Mouse (Mus musculus) ES-Bruce4 (cell line): ENCODE measurements around the gene Pard3. TPM values are rescaled to one million over a fixed set of nuclear protein-coding genes. Genes with fewer than 3 reads are reported as not detected.

Experiments used
- H3K27ac ChIP-seq: 2 replicates; pipeline ENCODE4 v1.5.1; 2012; ENCODE audit warnings: low read length, inconsistent platforms; ENCODE audit not compliant: insufficient read depth
- H3K27me3 ChIP-seq: 2 replicates; pipeline ENCODE4 v1.6.1; 2012; ENCODE audit warnings: mild to moderate bottlenecking, low read length, inconsistent platforms; ENCODE audit not compliant: control insufficient read depth, poor library complexity, insufficient read depth, severe bottlenecking
- H3K36me3 ChIP-seq: 2 replicates; pipeline ENCODE4 v1.6.1; 2012; ENCODE audit warnings: inconsistent platforms, mild to moderate bottlenecking, low read length, moderate library complexity; ENCODE audit not compliant: control insufficient read depth, poor library complexity, insufficient read depth, severe bottlenecking
- H3K4me1 ChIP-seq: one replicate; pipeline ENCODE4 v1.8.1; 2011; ENCODE audit warnings: low read length; ENCODE audit not compliant: control insufficient read depth, insufficient read depth
- H3K4me3 ChIP-seq: 2 replicates; pipeline ENCODE4 v1.5.1; 2011; ENCODE audit warnings: low read depth, mild to moderate bottlenecking, low read length
- H3K9ac ChIP-seq: 2 replicates; pipeline ENCODE4 v1.6.1; 2012; ENCODE audit warnings: low read depth, mild to moderate bottlenecking, inconsistent platforms; ENCODE audit not compliant: poor library complexity, severe bottlenecking
- H3K9me3 ChIP-seq: replicated peaks from 2 replicates; pipeline ENCODE4 v1.6.1; 2012; ENCODE audit warnings: mild to moderate bottlenecking, low read length, inconsistent platforms; ENCODE audit not compliant: control insufficient read depth, poor library complexity, insufficient read depth, severe bottlenecking
- CTCF ChIP-seq: IDR thresholded peaks from one replicate; pipeline ENCODE4 v1.8.1; 2011; ENCODE audit warnings: low read depth, low read length
- EP300 ChIP-seq: IDR thresholded peaks from 2 replicates; pipeline ENCODE4 v1.6.1; 2011; ENCODE audit warnings: low read depth, low read length; ENCODE audit not compliant: insufficient read depth
- POLR2A ChIP-seq: IDR thresholded peaks from one replicate; pipeline ENCODE4 v1.8.1; 2011; ENCODE audit warnings: low read length; ENCODE audit not compliant: insufficient read depth
- polyA plus RNA-seq: library from polyadenylated mRNA; stranded (reverse); fragments of >200 nt; gene quantifications from 2 replicates; pipeline ENCODE4 v1.2.4, GENCODE M21; 2011; ENCODE audit warnings: low read depth; ENCODE audit not compliant: missing spikeins, insufficient read depth, insufficient read length

The Pard3 gene
- polyA plus RNA-seq, 1 experiment = 38.0 TPM

GRCm38 (mm10) chr8:127405815-127406214 is 342.1 kb downstream of the Pard3 start:
- Histone ChIP-seq H3K27me3 (no peaks in the 10 kb centered on the region), H3K9ac (no peak overlapping the region), H3K4me1 (no peaks in the 10 kb centered on the region), H3K36me3 (peaks cover 3% of the 10 kb centered on the region; the same call in 1 of the 2 replicates), H3K4me3 (no peak overlapping the region), H3K9me3 (no peaks in the 10 kb centered on the region), H3K27ac (no peak overlapping the region)
- no peak for TF ChIP-seq EP300
- no peak for TF ChIP-seq POLR2A
- no peak for TF ChIP-seq CTCF

- peaks cover 3% of the 10 kb centered on the region; the same call in 1 of the 2 replicates for H3K36me3 ChIP-seq
- H3K9ac ChIP-seq = no peak overlapping the region
- TF ChIP-seq EP300 (no peak), CTCF (no peak), POLR2A (no peak)
- no peaks in the 10 kb centered on the region for H3K27me3 ChIP-seq
- no peak overlapping the region for H3K4me3 ChIP-seq
- H3K27ac ChIP-seq = no peak overlapping the region
- no peaks in the 10 kb centered on the region for H3K9me3 ChIP-seq
- no peaks in the 10 kb centered on the region for H3K4me1 ChIP-seq
Measured at GRCm38 (mm10) chr8:127410606-127411005, 346.9 kb downstream of the Pard3 start.

- Histone ChIP-seq H3K27me3 (no peaks in the 10 kb centered on the region), H3K27ac (no peak overlapping the region), H3K9ac (no peak overlapping the region), H3K4me3 (no peak overlapping the region), H3K4me1 (no peaks in the 10 kb centered on the region), H3K9me3 (no peaks in the 10 kb centered on the region), H3K36me3 (peaks cover 3% of the 10 kb centered on the region; the same call in 1 of the 2 replicates)
- TF ChIP-seq POLR2A (no peak), CTCF (no peak), EP300 (no peak)
Measured at GRCm38 (mm10) chr8:127411190-127411848, 347.6 kb downstream of the Pard3 start.

GRCm38 (mm10) chr8:127423021-127423420 is 359.3 kb downstream of the Pard3 start:
- no peak for TF ChIP-seq POLR2A
- no peak for TF ChIP-seq EP300
- no peak for TF ChIP-seq CTCF
- Histone ChIP-seq H3K9me3 (peaks cover 9% of the 10 kb centered on the region), H3K27ac (no peak overlapping the region), H3K27me3 (no peaks in the 10 kb centered on the region), H3K9ac (no peak overlapping the region), H3K4me1 (no peaks in the 10 kb centered on the region), H3K4me3 (no peak overlapping the region), H3K36me3 (peaks cover 8% of the 10 kb centered on the region)

GRCm38 (mm10) chr8:127424211-127424916 is 360.7 kb downstream of the Pard3 start:
- no peak overlapping the region for H3K27ac ChIP-seq
- no peaks in the 10 kb centered on the region for H3K27me3 ChIP-seq
- no peak overlapping the region for H3K4me3 ChIP-seq
- peaks cover 4% of the 10 kb centered on the region for H3K36me3 ChIP-seq
- TF ChIP-seq CTCF (no peak), EP300 (no peak), POLR2A (no peak)
- no peak overlapping the region for H3K9ac ChIP-seq
- no peaks in the 10 kb centered on the region for H3K4me1 ChIP-seq
- peaks cover 9% of the 10 kb centered on the region for H3K9me3 ChIP-seq

GRCm38 (mm10) chr8:127426857-127427256 is 363.2 kb downstream of the Pard3 start:
- H3K4me1 ChIP-seq = no peaks in the 10 kb centered on the region
- no peaks in the 10 kb centered on the region for H3K9me3 ChIP-seq
- H3K27me3 ChIP-seq = no peaks in the 10 kb centered on the region
- no peak overlapping the region for H3K9ac ChIP-seq
- no peak overlapping the region for H3K4me3 ChIP-seq
- no peak overlapping the region for H3K27ac ChIP-seq
- TF ChIP-seq EP300 (no peak), POLR2A (no peak), CTCF (no peak)
- peaks cover 4% of the 10 kb centered on the region for H3K36me3 ChIP-seq
